Mouse (Mus musculus): ENCODE data around the gene Vmn1r113.
"Not testable (repeated sequence)": the region's sequence is repeated elsewhere in the genome, so short reads cannot be mapped to it uniquely, and the experiment has no call there.

Gene Vmn1r113

DNA sequence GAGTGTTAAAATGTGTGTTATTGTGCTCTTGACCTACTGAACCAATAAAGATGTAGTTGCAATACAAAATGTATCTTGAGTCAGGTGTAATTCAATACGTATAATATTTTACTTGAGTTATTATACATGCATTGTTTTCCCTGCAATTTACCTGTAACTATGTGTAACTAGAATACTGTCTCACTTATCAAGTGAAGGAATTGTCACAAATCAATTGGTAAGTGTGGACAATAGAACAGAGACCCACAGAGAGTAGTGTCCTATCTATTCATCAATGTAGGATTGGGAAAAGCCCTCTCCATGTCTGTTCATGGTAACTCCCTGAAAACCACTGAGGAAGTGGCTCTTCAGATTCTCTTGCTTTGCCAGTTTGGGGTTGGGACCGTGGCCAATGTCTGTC, at the start of gene Vmn1r113:
Gene Vmn1r113 (plus strand): TSS at position 301 of the 400 bp plus-strand sequence.
- not testable (repeated sequence) for DNase-seq (ENCODE audit: low read depth, low spot score)

GRCm38 (mm10) chr7:20770885-20771284, 16.2 kb upstream of the Vmn1r113 start, which contains the start of gene Vmn1r112:
TSS of gene Vmn1r112 (plus strand) at chr7:20771185.
- not testable (repeated sequence) for DNase-seq (ENCODE audit: low read depth, low spot score)

- not testable (repeated sequence) for DNase-seq (ENCODE audit: low read depth, low spot score)
These were observed 25.0 kb downstream of the Vmn1r113 start, which contains the start of gene Vmn1r114 for GRCm38 (mm10) chr7:20812086-20812485. TSS of gene Vmn1r114 (minus strand) at chr7:20812186.

Data from CD4-positive helper T cell, adult 2 months (primary cell).